Mouse (Mus musculus) G1E (cell line): ENCODE data around the gene Rhobtb1.

ENCODE experiments used
- CTCF ChIP-seq: IDR thresholded peaks from 2 replicates; pipeline ENCODE4 v1.5.1; 2012; ENCODE audit warnings: low read depth, low read length, inconsistent platforms, mixed read lengths
- GATA1 ChIP-seq: IDR thresholded peaks from 2 replicates; pipeline ENCODE4 v1.6.1; 2012; ENCODE audit warnings: borderline replicate concordance, low read length, inconsistent platforms, mixed read lengths

DNA sequence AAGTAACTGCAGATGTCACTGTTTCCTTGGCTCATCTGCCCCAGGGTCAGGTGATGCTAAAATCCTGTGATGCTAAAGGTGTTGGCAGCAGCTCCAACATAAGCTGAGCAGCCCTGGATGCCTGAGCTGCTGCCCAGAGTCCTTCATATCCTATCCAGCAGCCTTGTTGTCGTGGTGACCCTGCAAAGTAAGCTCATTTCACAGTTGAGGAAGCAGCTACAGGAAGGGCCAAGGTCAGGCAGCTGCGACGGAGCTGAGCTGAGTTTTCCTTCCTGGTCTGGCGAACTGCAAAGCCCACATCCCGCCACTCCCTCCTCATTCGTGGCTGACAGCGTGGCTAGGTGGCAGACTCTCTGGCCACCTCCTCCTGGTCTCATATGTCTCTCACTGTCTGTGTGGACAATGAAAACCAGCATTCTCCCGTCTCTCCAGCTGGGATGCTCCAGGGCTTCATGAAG, 103.2 kb downstream of the Rhobtb1 start:
- TF ChIP-seq CTCF (no peak), GATA1 (no peak)
